Mouse (Mus musculus): ENCODE data around the gene Cmklr1.

DNA sequence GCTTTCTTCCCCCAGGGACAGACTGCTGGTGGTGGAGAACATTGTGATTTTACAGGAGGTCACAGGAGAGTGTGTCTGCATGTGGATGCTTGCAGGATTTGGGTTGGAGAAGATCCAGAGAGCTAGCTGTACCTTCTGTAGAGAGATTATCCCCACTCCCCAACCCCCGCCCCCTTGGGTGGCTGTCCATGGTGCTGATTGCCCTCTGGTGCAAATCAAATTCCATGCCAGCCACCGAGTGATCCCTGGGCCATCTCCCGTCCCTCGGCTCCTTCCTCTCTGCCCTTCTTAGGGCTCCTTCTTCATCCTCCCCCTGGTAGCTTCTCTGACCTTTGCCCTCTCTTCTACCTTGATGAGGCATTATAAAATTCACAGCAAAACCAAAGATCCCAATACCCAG is 85.8 kb downstream of the Cmklr1 start:
- TF ChIP-seq CTCF (IDR thresholded peaks at IDR 0.05; ENCODE audit: low read depth), result no peak
- no peak for TF ChIP-seq EP300 (optimal IDR thresholded peaks at IDR 0.05)

All from stomach, postnatal 0 days (tissue).